Mouse (Mus musculus) heart, postnatal 0 days (tissue): ENCODE measurements around the gene Ssbp3.

Source experiments
- CTCF ChIP-seq: IDR thresholded peaks from 2 replicates; pipeline ENCODE4 v1.5.1; 2016; ENCODE audit warnings: antibody characterized with exemption, control low read depth, low read depth
- EP300 ChIP-seq: IDR thresholded peaks from 2 replicates; pipeline ENCODE4 v1.6.1; 2016; ENCODE audit warnings: antibody characterized with exemption, low read depth

DNA sequence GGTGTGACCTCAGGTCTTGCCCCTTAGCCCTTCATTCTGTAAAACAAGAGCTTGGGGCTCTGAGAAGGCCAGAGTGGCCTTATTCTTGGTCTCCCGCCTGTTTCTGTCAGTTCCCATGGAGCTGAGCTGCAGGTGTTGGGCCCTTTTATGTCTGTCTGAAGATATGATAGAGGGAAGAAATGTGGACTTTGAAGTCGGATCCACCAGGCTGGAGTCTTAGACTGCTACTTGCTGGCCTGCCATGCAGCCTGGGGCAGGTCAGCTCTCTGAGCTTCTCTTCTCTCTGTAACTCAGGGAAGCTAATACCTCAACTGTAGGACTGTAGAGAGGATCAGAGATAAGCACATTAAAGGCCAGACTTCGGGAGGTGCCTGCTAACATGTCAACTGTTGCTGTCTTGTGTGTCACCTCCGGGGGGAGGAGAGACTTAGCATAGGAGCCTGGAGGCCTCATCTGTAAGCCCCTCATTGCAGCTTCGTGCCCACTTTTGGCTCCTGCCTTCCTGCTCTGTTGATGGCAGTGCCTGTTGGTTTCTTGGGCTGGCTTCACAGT lies 90.8 kb downstream of the Ssbp3 start:
- no peak for TF ChIP-seq CTCF
- TF ChIP-seq EP300 = no peak
